Mouse (Mus musculus): ENCODE measurements around the gene Cenpb. TPM values are rescaled to one million over a fixed set of nuclear protein-coding genes. Genes with fewer than 3 reads are reported as not detected.
A peak's percentile ranks its signal among the peaks of the same experiment; 100 is the strongest.

The Cenpb gene
- total RNA-seq, 2 experiments from 2014 or later = 63.9 to 64.3 TPM

GRCm38 (mm10) chr2:131172322-131172721, 7.5 kb downstream of the Cenpb start:
- intact Hi-C loops (cut with DNase I) = no loop called here
- no peak for DNase-seq

GRCm38 (mm10) chr2:131171401-131172104, 8.3 kb downstream of the Cenpb start:
- intact Hi-C loops (cut with DNase I) = no loop called here
- DNase-seq = peak; percentile 56 to 59

- no peak for DNase-seq
- intact Hi-C loops (cut with DNase I) = no loop called here
Observed at GRCm38 (mm10) chr2:131170936-131171335, 8.9 kb downstream of the Cenpb start.

- intact Hi-C loops (cut with DNase I) = no loop called here
- DNase-seq = no peak
Observed at GRCm38 (mm10) chr2:131168914-131169313, 11.0 kb downstream of the Cenpb start.

- intact Hi-C loops (cut with DNase I) = no loop called here
Observed at GRCm38 (mm10) chr2:131167984-131168383, 11.9 kb downstream of the Cenpb start.

GRCm38 (mm10) chr2:131166172-131166571, 13.7 kb downstream of the Cenpb start:
- intact Hi-C loops (cut with DNase I) = no loop called here
- DNase-seq = no peak

More at GRCm38 (mm10) chr2:131167984-131168383, 11.9 kb downstream of the Cenpb start:
- no peak for DNase-seq

- DNase-seq = no peak
- intact Hi-C loops (cut with DNase I) = no loop called here
Observed at GRCm38 (mm10) chr2:131163924-131164323, 15.9 kb downstream of the Cenpb start.

- no peak for DNase-seq
- intact Hi-C loops (cut with DNase I) = loop anchor here (1.0 kb wide), 1 partner anchor 65 kb away; no protein-coding TSS in a partner anchor
Observed at GRCm38 (mm10) chr2:131160671-131161111, 19.2 kb downstream of the Cenpb start.

GRCm38 (mm10) chr2:131159938-131160581, 19.8 kb downstream of the Cenpb start, which contains the start of gene 1700037H04Rik:
TSS of gene 1700037H04Rik (minus strand) at chr2:131160081.
- intact Hi-C loops (cut with DNase I) = loop anchor here (1.0 kb wide), 1 partner anchor 65 kb away; no protein-coding TSS in a partner anchor
- DNase-seq = peak; percentile 92 to 96

GRCm38 (mm10) chr2:131159491-131159910, 20.4 kb downstream of the Cenpb start:
- intact Hi-C loops (cut with DNase I) = no loop called here
- no peak for DNase-seq

GRCm38 (mm10) chr2:131156987-131157386, 22.9 kb downstream of the Cenpb start:
- no peak for DNase-seq
- intact Hi-C loops (cut with DNase I) = no loop called here

GRCm38 (mm10) chr2:131154036-131154435, 25.8 kb downstream of the Cenpb start:
- no peak for DNase-seq
- intact Hi-C loops (cut with DNase I) = no loop called here

GRCm38 (mm10) chr2:131152166-131152730, 27.6 kb downstream of the Cenpb start:
- no peak for DNase-seq
- intact Hi-C loops (cut with DNase I) = no loop called here

- DNase-seq = no peak
- intact Hi-C loops (cut with DNase I) = no loop called here
Observed at GRCm38 (mm10) chr2:131149254-131149578, 30.7 kb downstream of the Cenpb start.

- intact Hi-C loops (cut with DNase I) = no loop called here
- DNase-seq = no peak
Observed at GRCm38 (mm10) chr2:131148353-131149253, 31.3 kb downstream of the Cenpb start.

GRCm38 (mm10) chr2:131147043-131147365, 32.9 kb downstream of the Cenpb start:
- intact Hi-C loops (cut with DNase I) = no loop called here
- no peak for DNase-seq

GRCm38 (mm10) chr2:131146193-131147042, 33.4 kb downstream of the Cenpb start:
- no peak for DNase-seq

GRCm38 (mm10) chr2:131145536-131145935, 34.3 kb downstream of the Cenpb start:
- intact Hi-C loops (cut with DNase I) = no loop called here

More at GRCm38 (mm10) chr2:131146193-131147042, 33.4 kb downstream of the Cenpb start:
- intact Hi-C loops (cut with DNase I) = no loop called here

GRCm38 (mm10) chr2:131145121-131145520, 34.7 kb downstream of the Cenpb start:
- intact Hi-C loops (cut with DNase I) = no loop called here
- no peak for DNase-seq

More at GRCm38 (mm10) chr2:131145536-131145935, 34.3 kb downstream of the Cenpb start:
- no peak for DNase-seq
